Mouse (Mus musculus): ENCODE measurements at regions not wholly inside any gene's neighbourhood (a gene's known extent, or its start where the extent isn't known, plus 50 kb on each side); places are given as distances from the start of the nearest gene placed in this dataset.

DNA sequence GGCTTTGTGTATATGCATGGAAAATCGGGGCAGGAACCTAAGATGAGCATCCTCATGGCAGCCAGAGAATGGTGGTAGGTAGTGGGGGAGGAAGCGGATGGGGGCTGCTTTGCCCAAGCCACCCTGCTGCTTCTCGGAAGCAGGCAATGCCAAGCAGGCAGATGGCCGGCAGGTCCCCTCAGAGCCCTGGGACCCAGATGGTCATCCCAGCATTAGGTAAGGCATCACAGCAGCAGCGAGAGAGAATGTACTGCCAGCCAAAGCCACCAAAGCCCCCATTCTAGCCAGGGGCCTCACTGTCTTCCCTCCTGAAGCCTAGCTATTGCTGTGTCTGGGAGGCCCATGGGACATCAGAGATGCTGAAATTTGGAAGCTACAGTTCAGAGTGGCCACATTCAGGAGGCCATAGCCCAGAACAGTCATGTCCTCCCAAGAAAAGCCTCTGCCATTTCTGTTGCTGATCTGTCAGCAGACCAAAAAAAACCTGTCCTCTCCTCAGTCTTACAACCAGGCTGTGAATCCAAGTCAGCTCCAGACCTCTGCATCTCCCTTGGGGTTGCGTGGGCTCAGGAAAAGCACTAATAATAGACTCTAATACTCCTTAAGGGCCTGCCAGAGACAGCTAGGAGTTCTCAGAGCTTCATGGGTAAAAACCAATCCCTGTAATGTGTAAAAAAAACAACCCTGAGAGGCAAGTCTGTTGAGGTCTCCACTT, 88.5 kb upstream of the Zmiz1 start:
- TF ChIP-seq CTCF (IDR thresholded peaks at IDR 0.05; ENCODE audit: low read depth, low read length) (no peak), POLR2A (IDR thresholded peaks at IDR 0.05; ENCODE audit: insufficient read depth, low read length) (no peak), EP300 (IDR thresholded peaks at IDR 0.05; ENCODE audit: insufficient read depth, low read depth, low read length) (no peak)
